Mouse (Mus musculus) cerebellum, postnatal 14 days (tissue): ENCODE measurements around the gene Twnk.

ENCODE experiments used
- DNase-seq, 2 experiments: peaks; one replicate each; pipeline ENCODE4 v3.0.0; 2021; ENCODE audit warnings: mixed read lengths in 2 of 2

Twnk gene

DNA sequence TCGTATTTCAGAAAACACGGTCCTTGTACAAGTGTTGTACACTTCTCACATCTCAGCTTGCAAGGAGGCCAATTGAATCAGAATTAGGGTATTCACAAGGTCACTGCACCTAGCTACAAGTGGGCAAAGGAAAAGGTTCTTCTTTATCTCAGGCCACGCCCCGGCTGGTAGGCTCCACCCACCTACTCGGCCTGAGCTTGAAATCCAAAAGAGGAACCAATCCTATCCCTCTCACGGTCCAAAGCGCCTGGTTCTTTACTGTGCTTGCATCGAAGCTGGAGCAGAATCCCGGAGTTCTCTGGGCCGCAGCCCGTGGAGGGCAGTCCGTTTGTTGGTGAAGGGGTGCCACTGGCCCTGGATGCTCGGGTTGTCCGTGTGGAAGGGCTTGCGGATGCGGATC lies at the start of gene Twnk:
Twnk (plus strand) TSS at position 220 of the 400 bp plus-strand sequence.
- peak in 1 of 2 experiments; percentile 55 for DNase-seq

DNA sequence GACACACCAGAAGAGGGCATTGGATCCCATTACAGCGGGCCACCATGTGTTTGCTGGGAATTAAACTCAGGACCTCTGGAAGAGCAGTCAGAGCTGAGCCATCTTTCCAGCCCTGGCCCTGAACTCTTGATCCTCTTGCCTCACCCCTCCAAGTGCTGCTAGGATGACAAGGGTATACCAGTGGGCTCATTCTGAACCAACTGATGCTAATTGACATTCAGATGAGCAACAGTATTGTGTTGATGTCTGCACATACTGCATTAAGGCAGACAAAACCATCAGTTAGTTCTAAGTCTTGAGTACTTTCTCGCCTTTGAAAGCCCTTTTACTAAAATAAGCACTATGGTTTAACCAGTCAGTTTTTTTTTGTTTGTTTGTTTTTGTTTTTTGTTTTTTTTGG lies 45.8 kb upstream of the Twnk start:
- no peak for DNase-seq

DNA sequence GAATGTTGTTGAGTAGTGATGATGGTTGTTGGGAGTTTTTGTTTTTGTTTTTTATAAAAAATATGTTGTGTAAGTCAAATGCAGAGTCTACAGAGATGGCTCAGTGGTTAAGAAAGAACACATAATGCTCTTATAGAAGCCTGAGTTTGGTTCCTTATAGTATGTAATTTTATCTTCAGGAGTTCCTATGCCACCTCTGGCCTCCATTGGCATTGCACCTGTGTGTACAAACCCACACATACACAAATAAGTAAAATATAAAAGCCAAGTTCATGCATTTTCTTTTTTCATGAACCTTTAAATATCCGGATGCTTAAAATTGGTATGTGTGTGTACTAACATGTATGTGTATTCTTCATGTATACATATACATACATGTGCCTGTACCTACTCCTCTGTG lies 39.5 kb upstream of the Twnk start:
- DNase-seq, result no peak

DNA sequence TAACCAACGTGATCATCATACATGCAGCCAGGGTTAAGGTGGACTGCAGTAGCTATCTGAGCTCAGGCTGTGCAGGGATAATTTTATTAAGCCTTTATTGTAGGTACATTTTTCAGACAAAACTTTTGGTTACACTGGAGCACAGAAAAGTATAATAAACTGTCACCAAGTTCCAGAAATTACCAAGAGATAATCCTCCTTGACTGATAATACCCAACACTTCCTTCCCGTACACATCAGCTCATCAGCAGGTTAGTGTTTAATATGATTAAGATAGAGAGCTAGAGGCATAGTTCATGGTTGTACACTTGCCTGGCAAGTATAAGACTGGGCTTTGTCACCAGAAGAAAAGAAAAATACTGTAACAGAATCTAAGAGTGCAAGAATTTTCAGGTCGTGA lies 37.1 kb upstream of the Twnk start:
- DNase-seq, result no peak

DNA sequence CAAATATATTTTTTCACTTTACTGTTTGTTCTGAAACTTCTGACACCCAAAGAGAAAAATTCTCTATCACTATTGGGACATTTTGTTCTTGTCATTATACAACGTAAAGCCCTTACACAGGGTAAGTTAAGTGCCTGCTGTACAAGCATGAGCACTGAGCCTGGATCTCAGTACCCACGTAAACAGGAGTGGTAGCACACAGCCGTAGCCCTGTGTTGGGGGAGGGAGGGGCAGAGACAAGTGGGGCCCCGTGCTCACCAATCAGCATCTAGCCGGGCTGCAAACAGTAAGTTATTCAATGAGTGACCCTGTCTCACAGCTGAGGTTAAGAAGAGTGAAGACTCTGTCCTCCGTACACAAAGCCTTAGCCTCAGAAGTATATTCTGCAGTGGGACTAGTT lies 28.8 kb upstream of the Twnk start:
- DNase-seq, result no peak

DNA sequence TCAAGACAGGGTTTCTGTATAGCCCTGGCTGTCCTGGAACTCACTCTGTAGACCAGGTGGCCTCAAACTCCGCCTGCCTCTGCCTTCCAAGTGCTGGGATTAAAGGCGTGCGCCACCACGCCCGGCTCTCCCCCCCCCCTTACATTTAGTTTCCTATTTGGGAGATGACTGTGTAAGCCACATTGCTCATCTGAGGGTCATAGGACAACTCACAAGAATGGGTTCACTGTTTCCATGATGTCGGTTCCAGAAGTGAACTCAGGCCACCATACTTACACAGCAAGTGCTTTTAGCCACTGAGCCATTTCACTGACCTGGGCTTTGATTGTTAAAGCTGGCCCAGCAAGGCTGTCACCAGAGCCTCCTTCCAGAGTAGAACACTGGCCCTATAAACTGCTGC lies 28.3 kb upstream of the Twnk start:
- DNase-seq, result no peak

DNA sequence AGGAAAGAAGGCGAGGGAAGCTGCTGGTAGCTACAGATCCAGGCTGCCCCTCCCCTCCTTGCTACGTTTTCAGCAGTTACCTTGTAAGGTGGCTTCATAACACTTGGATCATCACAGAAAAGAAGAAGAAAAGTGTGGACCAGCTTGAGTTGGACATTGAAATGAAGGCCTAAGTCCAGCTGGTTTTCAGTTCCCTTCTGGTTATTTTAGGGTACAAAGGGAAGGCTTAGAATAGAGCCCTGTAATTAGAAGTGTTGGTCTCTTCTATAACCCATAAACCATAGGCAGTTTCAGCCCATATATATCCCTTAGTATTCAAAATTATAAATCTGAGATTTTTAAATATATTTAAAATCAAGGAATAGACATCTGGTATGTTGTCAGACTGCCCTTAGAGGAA lies 24.7 kb upstream of the Twnk start:
- DNase-seq, result no peak

DNA sequence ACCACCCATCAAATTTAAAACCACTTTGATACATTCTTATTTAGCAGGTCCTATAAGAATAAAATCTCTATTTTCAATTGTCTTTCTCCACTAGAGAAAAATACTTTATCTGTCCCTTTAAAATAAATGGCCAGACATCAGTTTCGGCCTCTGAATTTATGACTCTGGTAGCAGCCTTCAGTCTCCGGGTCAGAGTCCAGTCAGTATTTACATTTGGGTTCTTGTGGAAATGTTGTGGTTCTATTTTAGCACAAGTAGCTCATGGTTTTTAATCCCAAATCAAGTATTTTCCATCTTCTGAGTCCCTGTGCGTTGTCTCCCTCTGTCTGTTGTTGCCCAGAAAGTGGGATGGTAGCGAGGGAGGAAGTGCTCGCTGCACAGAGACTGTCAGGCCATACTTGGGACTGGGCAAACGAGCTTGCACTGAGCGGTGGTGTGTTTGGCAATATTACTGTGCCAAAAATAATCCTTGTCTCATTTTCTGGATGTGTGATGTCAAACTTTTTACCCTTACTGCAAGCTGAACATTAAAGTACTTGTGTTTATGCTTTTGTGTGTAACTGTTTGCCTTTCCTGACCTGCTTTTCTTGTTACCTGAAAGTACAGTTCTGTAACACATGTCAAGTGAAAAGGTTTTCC lies 22.9 kb upstream of the Twnk start:
- DNase-seq, result no peak

DNA sequence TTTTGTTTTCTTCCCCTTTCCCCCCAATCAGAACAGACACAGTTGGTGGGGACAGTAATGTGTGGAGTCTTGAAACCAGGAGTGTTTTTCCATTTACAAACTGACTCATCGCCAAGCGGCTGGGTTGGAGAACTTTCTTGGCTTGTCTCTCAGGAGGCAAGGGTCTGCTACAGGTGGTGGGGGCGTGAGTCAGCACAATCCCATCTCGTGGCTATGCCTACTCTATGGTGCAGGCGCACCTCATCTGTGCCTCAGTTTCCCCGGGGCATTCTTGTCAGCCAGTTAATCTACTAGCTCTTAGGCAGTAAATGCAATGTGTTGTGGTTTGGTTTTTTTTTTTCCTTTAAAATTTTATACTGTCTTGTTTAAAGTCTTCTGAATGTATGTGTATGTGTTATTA lies 22.1 kb upstream of the Twnk start:
- DNase-seq, result no peak

DNA sequence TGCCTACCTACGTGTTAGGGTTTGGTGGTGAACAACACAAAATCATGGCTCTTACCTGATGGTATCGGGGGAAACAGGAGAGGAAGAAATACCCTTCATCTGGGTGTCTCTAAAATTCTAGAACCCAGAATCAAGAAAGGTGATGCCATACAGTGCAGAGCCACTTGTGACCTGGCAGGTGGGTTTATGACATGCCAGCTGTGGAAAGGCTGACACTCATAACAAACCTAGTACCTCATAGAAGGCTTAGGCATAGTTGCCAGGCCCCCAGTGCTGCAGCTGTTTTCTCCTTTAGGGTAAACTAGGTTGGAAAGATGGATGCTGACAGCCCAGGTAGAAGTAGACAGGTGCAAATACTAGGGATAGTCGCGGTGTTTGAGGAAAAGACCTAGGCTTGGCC lies 21.0 kb upstream of the Twnk start:
- DNase-seq, result no peak

DNA sequence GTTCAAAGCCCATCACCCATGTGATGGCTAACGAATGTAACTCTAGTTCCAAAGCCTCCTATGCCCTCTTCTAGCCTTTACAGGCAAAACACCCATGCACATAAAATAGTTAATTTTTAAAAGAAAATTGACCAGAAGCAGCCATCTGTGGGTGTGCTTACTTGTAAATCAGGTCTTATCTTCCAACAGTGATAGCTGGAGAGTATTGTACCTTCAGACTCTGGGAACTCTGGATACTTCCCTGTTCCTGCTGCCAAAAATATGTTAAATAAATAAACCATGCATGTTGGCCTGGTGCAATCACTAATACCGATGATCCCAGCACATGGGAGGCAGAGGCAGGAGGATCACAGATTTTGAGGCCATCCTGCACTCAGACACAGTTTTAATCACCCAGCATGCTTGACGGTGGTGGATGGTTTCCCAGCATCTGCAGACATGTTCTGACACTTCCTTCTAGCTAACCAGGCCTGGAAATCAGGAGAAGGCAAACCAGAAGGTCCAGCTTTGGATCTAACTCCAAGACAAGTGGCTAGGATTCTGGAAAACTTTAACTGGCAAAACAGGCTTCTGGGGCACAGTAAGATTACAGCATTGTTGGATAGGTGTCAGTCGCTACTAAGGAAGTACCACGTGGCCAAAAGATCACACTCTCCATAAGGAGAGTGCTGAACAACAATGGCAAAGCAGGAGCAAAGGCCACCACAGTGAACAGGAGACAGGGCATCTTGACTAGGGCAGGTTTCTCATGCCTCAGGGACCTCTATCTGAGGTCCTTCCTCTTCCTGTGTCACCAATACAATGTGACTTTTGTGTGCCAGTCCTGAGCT lies 20.1 kb upstream of the Twnk start:
- DNase-seq, result no peak

DNA sequence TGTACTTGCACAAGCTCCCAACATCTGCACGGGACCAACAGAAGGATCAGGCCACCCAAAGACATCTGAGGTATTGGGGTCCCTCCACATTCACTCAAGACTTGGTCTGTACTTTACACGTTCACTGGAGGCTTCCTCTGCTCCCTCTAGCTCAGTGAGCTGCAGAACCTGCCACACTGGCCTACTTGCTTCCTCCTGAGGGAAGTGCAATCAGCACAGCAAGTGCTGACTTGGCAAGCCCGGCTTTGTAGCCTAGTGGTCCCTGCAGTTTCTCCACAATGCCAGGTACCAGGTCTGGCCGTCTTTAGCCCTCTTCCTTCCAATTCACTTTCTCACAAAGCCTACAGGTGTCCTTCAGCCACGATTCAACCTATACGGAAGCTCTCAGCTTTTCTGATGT lies 18.5 kb upstream of the Twnk start:
- no peak for DNase-seq

DNA sequence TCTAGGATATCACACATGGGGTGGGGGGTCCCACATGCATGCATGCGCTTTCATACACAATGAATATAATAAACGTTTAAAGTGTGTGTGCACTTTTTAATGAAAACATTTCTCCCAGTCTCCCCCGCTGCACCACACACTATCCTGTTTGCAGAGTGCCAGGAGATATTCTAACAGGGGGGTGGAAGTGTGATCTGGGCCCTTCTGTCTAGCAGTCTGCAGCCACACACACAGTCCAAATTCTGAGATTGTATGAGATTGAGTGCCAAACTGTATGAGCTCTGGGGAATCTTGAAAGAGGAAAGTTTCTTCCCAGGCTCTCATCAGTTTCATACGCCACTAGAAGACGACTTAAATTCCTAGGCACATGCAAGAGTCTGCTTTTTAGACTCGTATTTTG lies 17.6 kb upstream of the Twnk start:
- DNase-seq, result no peak

DNA sequence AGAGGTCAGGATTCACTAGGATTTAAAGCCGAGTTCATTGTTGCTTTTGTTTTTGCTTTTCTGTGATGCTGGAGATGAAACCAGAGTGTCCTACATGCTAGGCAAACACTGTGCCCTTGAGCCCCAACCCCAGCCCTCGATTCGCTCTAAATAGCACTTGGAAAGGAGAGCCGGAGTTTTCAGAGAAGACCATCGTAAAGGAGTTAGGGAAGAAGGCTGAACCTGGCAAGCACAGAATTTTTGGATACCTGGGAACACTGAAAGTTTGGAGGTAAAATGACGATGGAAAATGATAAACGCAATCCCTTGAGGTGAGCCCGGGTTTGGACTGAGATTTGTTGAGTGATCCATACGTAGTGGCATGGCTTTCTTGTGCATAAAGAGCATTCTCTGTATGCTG lies 17.1 kb upstream of the Twnk start:
- no peak for DNase-seq

DNA sequence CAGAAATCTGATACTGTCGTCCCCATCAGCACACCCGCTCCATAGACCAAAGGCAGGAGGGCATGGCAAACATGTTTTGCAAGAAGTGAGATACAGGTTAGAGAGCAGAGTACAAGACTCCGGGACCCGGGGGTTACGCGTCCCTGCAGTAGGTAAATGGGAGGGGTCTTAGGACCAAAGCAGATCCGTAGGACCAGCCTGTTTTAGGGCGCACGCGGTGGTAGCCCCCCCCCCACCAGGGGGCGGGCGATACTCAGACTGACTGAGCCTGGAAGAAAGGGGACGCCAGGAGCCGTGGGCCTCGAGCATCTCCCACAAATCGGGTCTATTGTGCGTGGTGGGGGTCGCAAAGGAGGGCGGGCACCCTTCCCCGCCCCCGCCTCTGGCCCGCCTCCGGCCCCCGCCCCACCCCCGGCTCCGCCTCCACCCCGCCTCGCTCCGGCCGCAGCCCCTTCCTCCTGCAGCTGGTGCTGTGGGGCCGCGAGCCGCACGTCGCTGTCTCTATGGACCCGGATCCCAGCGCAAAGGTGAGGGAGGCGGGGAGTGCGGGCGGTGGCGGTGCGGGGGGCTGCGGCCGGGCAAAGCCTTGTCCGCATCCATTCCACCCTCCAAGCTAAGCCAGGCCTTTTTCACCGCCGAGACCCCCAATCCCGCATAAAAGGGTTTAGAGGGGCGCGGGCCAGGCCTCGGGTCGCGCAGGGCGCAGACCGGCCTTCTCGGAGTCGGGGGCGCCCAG lies 16.5 kb upstream of the Twnk start, which contains the start of gene Sema4g:
Sema4g (plus strand) TSS at position 271 of the 736 bp plus-strand sequence.
- peak; percentile 64 to 66 for DNase-seq

DNA sequence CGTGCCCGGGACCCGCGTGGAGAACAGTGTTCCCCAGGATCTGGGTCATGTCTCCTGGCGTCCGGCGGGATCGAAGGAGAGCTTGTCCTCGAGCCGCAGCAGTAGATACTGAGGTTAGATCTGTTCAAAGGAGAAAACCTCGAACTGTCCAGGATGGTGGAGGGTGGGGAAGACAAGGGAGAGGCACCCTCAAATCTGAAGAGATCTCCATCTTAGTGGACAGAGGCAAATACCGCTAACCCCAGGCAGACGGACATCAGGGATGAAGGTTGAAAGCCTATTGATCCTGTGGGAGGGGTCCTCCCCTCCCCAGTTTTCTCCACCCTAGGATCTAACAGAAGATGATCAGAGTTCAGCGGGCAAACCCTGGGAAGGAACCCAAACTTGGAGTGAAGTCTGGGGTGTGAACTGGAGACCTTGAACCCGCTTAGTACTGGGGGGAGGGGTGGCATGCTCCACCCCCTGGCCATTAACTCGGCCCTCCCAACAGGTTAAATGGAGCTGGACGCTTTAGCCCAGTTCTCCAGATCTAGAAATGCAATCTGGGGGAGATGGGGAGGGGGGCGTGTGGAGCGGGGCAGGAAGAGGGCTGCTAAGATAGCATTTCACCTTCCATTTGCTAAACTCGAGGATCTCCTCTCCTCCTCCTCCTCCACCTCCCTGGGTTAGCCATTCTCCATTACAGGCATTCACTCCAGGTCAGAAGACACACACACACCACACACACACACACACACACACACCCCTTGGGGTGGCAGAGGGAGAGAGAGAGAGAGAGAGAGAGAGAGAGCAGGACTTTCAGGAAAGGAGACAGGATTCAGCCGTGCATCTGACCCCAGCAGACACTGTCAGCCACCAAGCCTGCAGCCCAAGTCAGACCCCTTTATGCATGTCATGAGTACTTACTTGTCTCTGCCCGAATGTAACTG lies 15.6 kb upstream of the Twnk start:
- DNase-seq, result peak; percentile 35 to 52

DNA sequence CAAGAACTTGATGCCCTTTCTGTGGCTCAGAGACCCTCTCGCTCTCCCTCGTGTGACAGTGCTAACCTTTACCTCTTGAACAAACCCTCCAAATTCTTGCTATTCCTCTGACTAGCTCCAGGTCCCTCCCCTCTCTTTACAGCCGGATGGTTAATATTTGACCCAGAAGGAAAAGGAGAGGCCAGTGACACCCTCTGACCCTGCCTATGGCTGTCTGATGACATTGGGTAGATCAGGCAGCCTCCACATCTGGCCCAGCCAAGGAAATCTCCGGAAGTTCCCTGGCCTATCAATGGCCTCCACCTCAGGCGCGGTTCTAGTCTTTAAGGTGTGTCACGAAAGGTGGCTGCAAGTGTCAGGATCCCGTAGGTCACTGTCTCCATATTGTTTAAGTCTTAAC lies 14.4 kb upstream of the Twnk start:
- DNase-seq, result no peak

DNA sequence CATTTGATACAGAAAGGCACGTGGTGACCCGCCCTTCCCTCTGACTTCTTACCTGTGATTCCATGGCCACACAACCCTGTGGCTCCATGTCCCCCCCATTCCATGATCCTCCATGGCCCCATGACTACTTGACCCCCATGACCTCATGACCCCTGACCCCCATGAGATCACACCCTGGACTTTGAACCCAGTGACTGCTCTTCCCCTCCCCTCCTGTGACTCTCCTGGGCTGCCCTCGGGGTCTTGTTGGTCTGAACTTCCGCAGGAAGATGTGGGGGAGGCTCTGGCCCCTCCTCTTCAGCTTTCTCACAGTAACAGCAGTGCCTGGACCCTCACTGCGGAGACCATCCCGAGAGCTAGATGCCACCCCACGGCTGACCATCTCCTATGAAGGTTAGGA lies 13.2 kb upstream of the Twnk start:
- DNase-seq, result no peak

DNA sequence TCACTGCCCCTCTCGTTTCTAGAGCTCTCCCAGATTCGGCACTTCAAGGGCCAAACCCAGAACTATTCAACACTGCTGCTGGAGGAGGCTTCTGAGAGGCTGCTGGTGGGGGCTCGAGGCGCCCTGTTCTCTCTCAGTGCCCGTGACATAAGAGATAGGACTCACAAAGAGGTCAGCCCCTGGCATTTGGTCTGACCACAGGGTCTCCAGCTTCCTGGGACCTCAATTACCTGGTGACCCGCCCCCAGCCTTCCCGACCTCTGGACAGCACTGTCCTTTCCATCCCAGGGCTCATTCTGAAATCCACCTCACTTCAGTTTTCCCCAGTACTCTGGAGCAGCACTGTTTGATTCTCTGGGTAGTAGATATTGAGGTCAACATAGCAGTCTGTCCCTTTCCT lies 12.8 kb upstream of the Twnk start:
- DNase-seq, result no peak

DNA sequence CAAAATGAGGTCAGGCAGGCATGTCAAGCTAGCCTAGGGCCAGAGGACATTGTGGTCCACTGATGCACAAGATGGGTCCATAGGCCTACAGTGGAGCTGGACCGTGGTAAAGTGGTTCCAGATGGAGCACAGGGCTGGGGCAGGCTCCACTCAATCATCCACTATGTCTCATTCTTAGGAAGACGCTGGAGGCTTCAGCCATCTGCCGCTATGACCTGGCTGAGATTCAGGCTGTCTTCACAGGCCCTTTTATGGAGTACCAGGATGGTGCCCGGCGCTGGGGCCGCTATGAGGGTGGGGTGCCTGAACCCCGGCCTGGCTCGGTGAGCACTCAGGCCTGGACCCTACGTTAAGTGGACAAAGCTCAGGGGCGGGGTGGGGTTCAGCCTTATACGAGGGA lies 7.7 kb upstream of the Twnk start:
- DNase-seq, result peak in 1 of 2 experiments; percentile 38

DNA sequence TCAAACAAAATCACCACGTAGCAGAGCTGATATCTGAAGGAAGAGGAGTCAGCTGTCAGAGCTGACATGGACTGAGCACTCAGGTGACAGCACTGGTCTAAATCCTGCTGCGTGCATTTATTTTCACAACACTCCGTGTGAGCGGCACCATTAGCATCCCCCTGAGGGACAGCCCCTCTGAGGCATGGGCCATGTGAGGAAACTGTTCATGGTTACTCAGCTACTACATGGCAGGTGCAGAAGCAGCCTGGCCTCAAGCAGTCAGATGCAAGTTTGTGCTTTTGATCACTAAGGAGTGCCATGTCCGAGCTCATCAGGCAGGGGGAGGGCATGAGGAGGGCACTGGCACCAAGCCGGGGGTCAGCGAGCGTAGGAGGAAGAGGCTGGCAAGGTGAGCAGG lies 5.8 kb upstream of the Twnk start:
- DNase-seq, result no peak

DNA sequence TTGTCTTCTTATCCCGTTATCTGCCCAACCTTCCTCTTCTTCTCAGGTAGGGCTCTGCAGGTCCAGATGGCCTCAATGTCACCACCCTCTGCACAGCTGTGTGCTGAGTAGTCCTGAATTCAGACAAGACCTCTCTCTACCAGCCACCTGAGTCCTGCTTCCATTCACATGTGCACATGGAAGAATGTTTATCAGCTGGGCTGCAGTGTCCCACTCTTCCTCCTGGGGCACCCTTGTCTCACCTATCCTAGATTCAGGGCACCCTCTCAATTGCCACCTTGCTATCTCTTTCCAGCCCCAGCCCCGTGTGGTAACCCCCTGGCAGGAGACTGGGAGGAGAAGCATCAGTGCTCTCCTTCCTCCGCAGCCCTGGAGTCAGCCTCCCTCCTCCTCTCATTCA lies 3.2 kb upstream of the Twnk start:
- peak in 1 of 2 experiments; percentile 49 for DNase-seq
